Mouse (Mus musculus) forebrain, embryonic 15.5 days (tissue): Measurements from ENCODE around the gene Senp6. TPM values are rescaled to one million over a fixed set of nuclear protein-coding genes. Genes with fewer than 3 reads are reported as not detected.
A peak's percentile ranks its signal among the peaks of the same experiment; 100 is the strongest.
"Not testable (repeated sequence)": the region's sequence is repeated elsewhere in the genome, so short reads cannot be mapped to it uniquely, and the experiment has no call there.

Source experiments
- ATAC-seq: fragments of 200-750 bp; cut with Nextera tagmentation; replicated peaks from 2 replicates; pipeline ENCODE4 v1.8.0; 2017; ENCODE audit warnings: mild to moderate bottlenecking, moderate TSS enrichment, moderate library complexity
- H3K27ac ChIP-seq: fragments of 300-500 bp; sonication (generic); replicated peaks from 2 replicates; pipeline ENCODE4 v1.5.1; 2015; ENCODE audit warnings: mild to moderate bottlenecking, inconsistent platforms
- H3K27me3 ChIP-seq: fragments of 300-500 bp; sonication (generic); 2 replicates; pipeline ENCODE4 v1.6.1; 2015; ENCODE audit warnings: inconsistent platforms
- H3K36me3 ChIP-seq: fragments of 300-500 bp; sonication (generic); 2 replicates; pipeline ENCODE4 v1.6.1; 2015; ENCODE audit warnings: mild to moderate bottlenecking, inconsistent platforms
- H3K4me1 ChIP-seq: fragments of 300-500 bp; sonication (generic); 2 replicates; pipeline ENCODE4 v1.6.1; 2015; ENCODE audit warnings: inconsistent platforms
- H3K4me2 ChIP-seq: fragments of 300-500 bp; sonication (generic); replicated peaks from 2 replicates; pipeline ENCODE4 v1.6.1; 2015; ENCODE audit warnings: mild to moderate bottlenecking, inconsistent platforms
- H3K4me3 ChIP-seq: fragments of 300-500 bp; sonication (generic); 2 replicates; pipeline ENCODE4 v1.5.1; 2015; ENCODE audit warnings: mild to moderate bottlenecking, inconsistent platforms
- H3K9ac ChIP-seq: fragments of 300-500 bp; sonication (generic); replicated peaks from 2 replicates; pipeline ENCODE4 v1.6.1; 2015; ENCODE audit warnings: mild to moderate bottlenecking, inconsistent platforms
- H3K9me3 ChIP-seq: fragments of 300-500 bp; sonication (generic); 2 replicates; pipeline ENCODE4 v1.6.1; 2016; ENCODE audit warnings: inconsistent platforms
- WGBS: fragments of 180-500 bp; shearing (Covaris S2); methylation state at CpG from one replicate; pipeline ENCODE4 v1.1.7; 2015; ENCODE audit warnings: mixed read lengths; 5-methylcytosine and 5-hydroxymethylcytosine counted together
- polyA plus RNA-seq: library from polyadenylated mRNA; unstranded; fragments of >200 nt; fragmentation: Nextera tagmentation; extraction: Ambion mirVana; gene quantifications from 2 replicates; pipeline ENCODE4 v1.2.1, GENCODE M21; 2015

Gene Senp6
- 56.3 and 59.8 TPM in 2 replicates for polyA plus RNA-seq

GRCm38 (mm10) chr9:80066367-80067220, at the start of gene Senp6:
Gene Senp6, plus strand, starts transcription at chr9:80066903.
- Histone ChIP-seq H3K9me3 (no peaks in the 10 kb centered on the region), H3K4me1 (peaks cover 17% of the 10 kb centered on the region), H3K36me3 (no peaks in the 10 kb centered on the region), H3K4me2 (peak within 1 kb of the TSS; percentile 43), H3K27ac (peak within 1 kb of the TSS; percentile 100), H3K9ac (peak within 1 kb of the TSS; percentile 99), H3K4me3 (peak within 1 kb of the TSS; percentile 84), H3K27me3 (no peaks in the 10 kb centered on the region)
- WGBS = under 1% methylated on average over 72 of the region's 74 CpGs
- peak; percentile 92 for ATAC-seq

GRCm38 (mm10) chr9:80020429-80020828, 46.3 kb upstream of the Senp6 start:
- ATAC-seq = no peak
- no peaks in the 10 kb centered on the region for H3K4me1 ChIP-seq
- no peaks in the 10 kb centered on the region for H3K36me3 ChIP-seq
- H3K4me3 ChIP-seq = no peak overlapping the region
- no peaks in the 10 kb centered on the region for H3K27me3 ChIP-seq
- H3K4me2 ChIP-seq = no peak overlapping the region
- H3K9ac ChIP-seq = no peak overlapping the region
- no peak overlapping the region for H3K27ac ChIP-seq
- WGBS = 63% methylated on average over 3 of the region's 3 CpGs
- H3K9me3 ChIP-seq = no peaks in the 10 kb centered on the region

- no peaks in the 10 kb centered on the region for H3K9me3 ChIP-seq
- no peak overlapping the region for H3K4me2 ChIP-seq
- 41% methylated on average over 1 of the region's 1 CpGs for WGBS
- H3K9ac ChIP-seq = no peak overlapping the region
- H3K27me3 ChIP-seq = no peaks in the 10 kb centered on the region
- no peaks in the 10 kb centered on the region for H3K4me1 ChIP-seq
- H3K27ac ChIP-seq = no peak overlapping the region
- H3K36me3 ChIP-seq = no peaks in the 10 kb centered on the region
- ATAC-seq = no peak
- H3K4me3 ChIP-seq = no peak overlapping the region
Measured at GRCm38 (mm10) chr9:80021648-80022047, 45.1 kb upstream of the Senp6 start.

- Histone ChIP-seq H3K27ac (no peak overlapping the region), H3K27me3 (no peaks in the 10 kb centered on the region), H3K4me2 (no peak overlapping the region), H3K9ac (no peak overlapping the region), H3K9me3 (no peaks in the 10 kb centered on the region), H3K4me3 (no peak overlapping the region), H3K36me3 (no peaks in the 10 kb centered on the region), H3K4me1 (no peaks in the 10 kb centered on the region)
- WGBS = 68% methylated on average over 8 of the region's 8 CpGs
- no peak for ATAC-seq
Measured at GRCm38 (mm10) chr9:80022821-80023220, 43.9 kb upstream of the Senp6 start.

GRCm38 (mm10) chr9:80025347-80025746, 41.4 kb upstream of the Senp6 start:
- WGBS = 93% methylated on average over 5 of the region's 5 CpGs
- not testable (repeated sequence) for H3K27ac ChIP-seq

GRCm38 (mm10) chr9:80026017-80026416, 40.7 kb upstream of the Senp6 start:
- H3K4me3 ChIP-seq = no peak overlapping the region
- 2% methylated on average over 2 of the region's 2 CpGs for WGBS
- H3K4me1 ChIP-seq = no peaks in the 10 kb centered on the region
- 0 out of 2 replicates have a peak, but pooled peaks have one; percentile 58 for ATAC-seq
- H3K9ac ChIP-seq = no peak overlapping the region
- H3K36me3 ChIP-seq = no peaks in the 10 kb centered on the region
- no peak overlapping the region for H3K4me2 ChIP-seq
- H3K9me3 ChIP-seq = no peaks in the 10 kb centered on the region
- H3K27ac ChIP-seq = no peak overlapping the region
- H3K27me3 ChIP-seq = no peaks in the 10 kb centered on the region

More at GRCm38 (mm10) chr9:80025347-80025746, 41.4 kb upstream of the Senp6 start:
- not testable (repeated sequence) for H3K9me3 ChIP-seq, H3K27me3 ChIP-seq, H3K4me1 ChIP-seq, H3K36me3 ChIP-seq, ATAC-seq, H3K4me2 ChIP-seq, H3K4me3 ChIP-seq, H3K9ac ChIP-seq

GRCm38 (mm10) chr9:80026581-80027021, 40.1 kb upstream of the Senp6 start:
- WGBS = 87% methylated on average over 6 of the region's 6 CpGs
- ATAC-seq = no peak
- Histone ChIP-seq H3K36me3 (no peaks in the 10 kb centered on the region), H3K27ac (no peak overlapping the region), H3K9ac (no peak overlapping the region), H3K4me2 (no peak overlapping the region), H3K4me3 (no peak overlapping the region), H3K27me3 (no peaks in the 10 kb centered on the region), H3K4me1 (no peaks in the 10 kb centered on the region), H3K9me3 (no peaks in the 10 kb centered on the region)

- Histone ChIP-seq H3K9me3 (no peaks in the 10 kb centered on the region), H3K4me3 (no peak overlapping the region), H3K4me2 (no peak overlapping the region), H3K27me3 (no peaks in the 10 kb centered on the region), H3K9ac (no peak overlapping the region), H3K27ac (no peak overlapping the region), H3K4me1 (no peaks in the 10 kb centered on the region), H3K36me3 (no peaks in the 10 kb centered on the region)
- no peak for ATAC-seq
- 91% methylated on average over 13 of the region's 13 CpGs for WGBS
Measured at GRCm38 (mm10) chr9:80037262-80037996, 29.3 kb upstream of the Senp6 start.

- no peaks in the 10 kb centered on the region for H3K36me3 ChIP-seq
- no peak overlapping the region for H3K9ac ChIP-seq
- no peaks in the 10 kb centered on the region for H3K9me3 ChIP-seq
- no peak overlapping the region for H3K4me3 ChIP-seq
- H3K4me2 ChIP-seq = no peak overlapping the region
- no peaks in the 10 kb centered on the region for H3K4me1 ChIP-seq
- H3K27me3 ChIP-seq = no peaks in the 10 kb centered on the region
- H3K27ac ChIP-seq = no peak overlapping the region
- no peak for ATAC-seq
Measured at GRCm38 (mm10) chr9:80037997-80038383, 28.7 kb upstream of the Senp6 start.

- no peak overlapping the region for H3K9ac ChIP-seq
- no peaks in the 10 kb centered on the region for H3K9me3 ChIP-seq
- no peaks in the 10 kb centered on the region for H3K4me1 ChIP-seq
- no peak for ATAC-seq
- peak overlapping the region; percentile 27; the same call in 1 of the 2 replicates for H3K27ac ChIP-seq
- no peak overlapping the region for H3K4me3 ChIP-seq
- H3K36me3 ChIP-seq = no peaks in the 10 kb centered on the region
- WGBS = 11% methylated on average over 2 of the region's 2 CpGs
- H3K4me2 ChIP-seq = no peak overlapping the region
- H3K27me3 ChIP-seq = no peaks in the 10 kb centered on the region
Measured at GRCm38 (mm10) chr9:80039296-80039815, 27.3 kb upstream of the Senp6 start.

- H3K9ac ChIP-seq, H3K4me2 ChIP-seq, H3K4me1 ChIP-seq, H3K9me3 ChIP-seq, H3K36me3 ChIP-seq, H3K27ac ChIP-seq, H3K27me3 ChIP-seq, H3K4me3 ChIP-seq, ATAC-seq: not testable (repeated sequence)
- WGBS = 87% methylated on average over 4 of the region's 4 CpGs
Measured at GRCm38 (mm10) chr9:80044301-80044700, 22.4 kb upstream of the Senp6 start.

- H3K4me2 ChIP-seq, H3K27ac ChIP-seq, H3K4me1 ChIP-seq, H3K9me3 ChIP-seq, H3K4me3 ChIP-seq, ATAC-seq, H3K27me3 ChIP-seq, H3K9ac ChIP-seq, H3K36me3 ChIP-seq: not testable (repeated sequence)
- WGBS = 34% methylated on average over 5 of the region's 5 CpGs
Measured at GRCm38 (mm10) chr9:80049271-80049670, 17.4 kb upstream of the Senp6 start.
